Mouse (Mus musculus) heart, postnatal 0 days (tissue): Measurements from ENCODE around the gene Pkig. TPM values are rescaled to one million over a fixed set of nuclear protein-coding genes. Genes with fewer than 3 reads are reported as not detected.

Experiments
- ATAC-seq: fragments of 200-750 bp; cut with Nextera tagmentation; 2 replicates; pipeline ENCODE4 v1.8.0; 2017; ENCODE audit warnings: low read depth, moderate number of reproducible peaks, moderate library complexity; ENCODE audit not compliant: insufficient read depth
- DNase-seq: peaks from one replicate; pipeline ENCODE4 v3.0.0-alpha.2; 2016; ENCODE audit warnings: low spot score
- H3K27ac ChIP-seq: fragments of 300-500 bp; sonication (generic); 2 replicates; pipeline ENCODE4 v1.5.1; 2014; ENCODE audit warnings: low read depth, mild to moderate bottlenecking
- H3K27me3 ChIP-seq: fragments of 300-500 bp; sonication (generic); 2 replicates; pipeline ENCODE4 v1.6.1; 2014; ENCODE audit warnings: low read length, mixed read lengths; ENCODE audit not compliant: control insufficient read depth, insufficient read depth
- H3K36me3 ChIP-seq: fragments of 300-500 bp; sonication (generic); replicated peaks from 2 replicates; pipeline ENCODE4 v1.6.1; 2014; ENCODE audit warnings: low read length, mixed read lengths; ENCODE audit not compliant: control insufficient read depth, insufficient read depth
- H3K4me1 ChIP-seq: fragments of 300-500 bp; sonication (generic); 2 replicates; pipeline ENCODE4 v1.6.1; 2014; ENCODE audit warnings: antibody characterized with exemption; ENCODE audit not compliant: control insufficient read depth, insufficient read depth
- H3K4me2 ChIP-seq: fragments of 300-500 bp; sonication (generic); 2 replicates; pipeline ENCODE4 v1.6.1; 2014; ENCODE audit warnings: low read depth, mild to moderate bottlenecking, low read length, moderate library complexity
- H3K4me3 ChIP-seq: fragments of 300-500 bp; sonication (generic); 2 replicates; pipeline ENCODE4 v1.5.1; 2014; ENCODE audit warnings: low read depth, low read length
- H3K9ac ChIP-seq: fragments of 300-500 bp; sonication (generic); replicated peaks from 2 replicates; pipeline ENCODE4 v1.6.1; 2014; ENCODE audit warnings: low read depth, low read length, mixed read lengths
- H3K9me3 ChIP-seq: fragments of 300-500 bp; sonication (generic); replicated peaks from 2 replicates; pipeline ENCODE4 v1.6.1; 2016; ENCODE audit warnings: low read length; ENCODE audit not compliant: control insufficient read depth
- CTCF ChIP-seq: IDR thresholded peaks from 2 replicates; pipeline ENCODE4 v1.5.1; 2016; ENCODE audit warnings: antibody characterized with exemption, control low read depth, low read depth
- EP300 ChIP-seq: IDR thresholded peaks from 2 replicates; pipeline ENCODE4 v1.6.1; 2016; ENCODE audit warnings: antibody characterized with exemption, low read depth
- WGBS: fragments of 180-500 bp; shearing (Covaris S2); extraction: QIAGEN DNeasy Blood & Tissue Kit; methylation state at CpG from one replicate; pipeline ENCODE4 v1.1.7; 2014; 5-methylcytosine and 5-hydroxymethylcytosine counted together
- polyA plus RNA-seq: library from polyadenylated mRNA; unstranded; fragments of >200 nt; fragmentation: Nextera tagmentation; extraction: Ambion mirVana; gene quantifications from 2 replicates; pipeline ENCODE4 v1.2.1, GENCODE M21; 2015
- total RNA-seq: library from RNA; depleted of rRNA; stranded (reverse); fragments of >200 nt; gene quantifications from 2 replicates; pipeline ENCODE4 v1.2.3, GENCODE M21; 2014; ENCODE audit warnings: low replicate concordance

The Pkig gene
- total and polyA plus RNA-seq, 2 experiments from 2014 or later = 363 to 495 TPM

DNA sequence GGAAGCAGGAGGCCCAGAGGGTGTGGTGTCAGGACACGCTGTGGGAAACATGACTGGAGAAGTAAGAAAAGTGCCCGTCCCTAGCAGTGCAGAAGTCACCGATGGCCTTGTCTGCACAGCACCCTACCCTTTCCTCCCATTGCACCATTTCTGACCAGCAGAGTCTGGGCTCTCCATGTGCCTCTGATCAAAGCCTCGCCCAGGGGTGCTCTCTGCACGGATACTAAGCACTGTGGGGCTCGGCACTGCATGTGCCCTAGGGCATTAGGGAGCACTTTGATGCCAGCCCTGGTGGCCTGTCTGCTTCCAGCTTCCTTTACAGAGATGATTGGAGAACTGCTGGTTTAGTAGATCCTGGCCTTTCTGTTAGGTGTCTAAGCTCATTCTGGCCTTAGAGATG, 54.7 kb downstream of the Pkig start:
- H3K27ac ChIP-seq = peak overlapping the region; percentile 77
- 64% methylated on average over 6 of the region's 6 CpGs for WGBS
- DNase-seq (no peak), ATAC-seq (no peak)
- no peak overlapping the region for H3K9ac ChIP-seq
- no peaks in the 10 kb centered on the region for H3K9me3 ChIP-seq
- no peaks in the 10 kb centered on the region for H3K27me3 ChIP-seq
- no peak for TF ChIP-seq CTCF
- no peak for TF ChIP-seq EP300
- H3K4me1 ChIP-seq = peaks cover 56% of the 10 kb centered on the region
- no peak overlapping the region for H3K4me3 ChIP-seq
- H3K4me2 ChIP-seq = no peak overlapping the region
- peaks cover 3% of the 10 kb centered on the region; the same call in 1 of the 2 replicates for H3K36me3 ChIP-seq

DNA sequence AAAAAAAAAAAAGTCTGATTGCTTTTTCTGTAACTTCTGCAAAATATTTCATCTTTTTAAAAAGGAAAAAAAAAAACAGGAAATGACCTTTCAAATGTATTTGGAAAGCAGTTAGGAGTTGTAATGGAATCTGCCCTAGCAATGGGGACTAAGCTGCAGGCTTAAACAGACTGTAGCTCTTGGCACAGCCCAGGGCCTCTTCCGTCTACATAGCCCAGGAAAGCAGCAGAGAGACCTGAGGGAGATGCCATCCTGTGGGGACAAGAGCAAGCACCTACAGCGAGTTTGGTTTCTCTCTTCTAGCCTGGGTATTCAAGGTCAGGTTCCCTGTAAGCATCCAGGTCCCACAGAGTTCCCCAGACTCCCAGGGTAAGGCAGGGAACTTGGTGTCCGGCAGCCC, 55.2 kb downstream of the Pkig start:
- Histone ChIP-seq H3K9me3 (no peaks in the 10 kb centered on the region), H3K36me3 (peaks cover 3% of the 10 kb centered on the region; the same call in 1 of the 2 replicates), H3K27ac (peak overlapping the region; percentile 54; the same call in 1 of the 2 replicates), H3K9ac (no peak overlapping the region), H3K27me3 (no peaks in the 10 kb centered on the region), H3K4me3 (no peak overlapping the region), H3K4me2 (no peak overlapping the region), H3K4me1 (peaks cover 52% of the 10 kb centered on the region)
- ATAC-seq (no peak), DNase-seq (peak; percentile 43)
- WGBS = 60% methylated on average over 3 of the region's 3 CpGs
- TF ChIP-seq EP300 (no peak), CTCF (no peak)

DNA sequence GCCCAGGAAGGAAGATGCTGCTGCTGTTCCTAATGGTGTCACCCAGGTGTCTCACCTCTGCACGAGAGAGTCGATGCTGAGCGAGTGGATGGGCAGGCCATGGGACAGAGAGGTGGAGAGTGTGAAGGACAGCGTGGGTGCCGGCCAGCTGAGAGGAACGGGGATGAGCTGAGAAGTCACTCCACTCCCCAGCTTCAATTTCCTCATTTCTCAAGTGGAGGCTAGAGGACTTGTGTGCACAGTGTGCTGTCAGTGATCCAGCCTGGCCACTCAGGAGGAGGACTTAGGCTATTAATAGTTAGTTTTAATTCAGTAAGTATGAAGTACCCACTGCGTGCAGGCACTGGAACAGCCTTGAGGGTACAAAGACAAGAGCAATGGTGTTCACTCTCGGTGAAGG, 58.3 kb downstream of the Pkig start:
- H3K9me3 ChIP-seq = no peaks in the 10 kb centered on the region
- no peak overlapping the region for H3K4me3 ChIP-seq
- peaks cover 37% of the 10 kb centered on the region for H3K4me1 ChIP-seq
- TF ChIP-seq CTCF = no peak
- TF ChIP-seq EP300 = no peak
- WGBS = 31% methylated on average over 8 of the region's 8 CpGs
- DNase-seq (peak; percentile 72), ATAC-seq (peak; percentile 33)
- peak overlapping the region; percentile 75 for H3K27ac ChIP-seq
- peak overlapping the region; percentile 25; the same call in 1 of the 2 replicates for H3K4me2 ChIP-seq
- no peak overlapping the region for H3K9ac ChIP-seq
- peaks cover 10% of the 10 kb centered on the region for H3K36me3 ChIP-seq
- H3K27me3 ChIP-seq = no peaks in the 10 kb centered on the region

DNA sequence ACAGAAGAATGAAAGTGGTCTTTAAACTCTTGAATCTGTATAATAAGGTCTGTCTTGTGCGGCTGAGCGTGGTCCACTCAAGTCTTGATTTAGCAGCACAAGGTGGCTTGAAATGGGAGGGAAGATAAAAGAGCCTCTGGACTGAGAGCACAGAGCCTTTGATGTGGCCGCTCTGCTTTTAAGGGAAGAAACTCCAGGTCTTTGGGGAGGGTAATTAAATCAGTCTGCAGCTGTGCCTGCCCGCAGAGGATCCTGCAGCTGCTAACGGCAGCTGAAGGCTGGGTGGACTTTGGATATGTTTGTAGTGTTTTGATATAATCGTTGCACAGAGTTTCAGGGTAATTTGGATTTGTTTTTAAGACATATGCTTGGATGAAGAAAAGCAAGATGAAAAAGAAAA, 58.7 kb downstream of the Pkig start:
- Histone ChIP-seq H3K4me1 (peaks cover 35% of the 10 kb centered on the region), H3K4me3 (no peak overlapping the region), H3K9me3 (no peaks in the 10 kb centered on the region), H3K36me3 (peaks cover 11% of the 10 kb centered on the region), H3K4me2 (peak overlapping the region; percentile 25; the same call in 1 of the 2 replicates), H3K27ac (peak overlapping the region; percentile 75), H3K9ac (no peak overlapping the region), H3K27me3 (no peaks in the 10 kb centered on the region)
- no peak for ATAC-seq
- TF ChIP-seq CTCF = no peak
- no peak for TF ChIP-seq EP300
- no peak for DNase-seq
- 25% methylated on average over 6 of the region's 6 CpGs for WGBS

DNA sequence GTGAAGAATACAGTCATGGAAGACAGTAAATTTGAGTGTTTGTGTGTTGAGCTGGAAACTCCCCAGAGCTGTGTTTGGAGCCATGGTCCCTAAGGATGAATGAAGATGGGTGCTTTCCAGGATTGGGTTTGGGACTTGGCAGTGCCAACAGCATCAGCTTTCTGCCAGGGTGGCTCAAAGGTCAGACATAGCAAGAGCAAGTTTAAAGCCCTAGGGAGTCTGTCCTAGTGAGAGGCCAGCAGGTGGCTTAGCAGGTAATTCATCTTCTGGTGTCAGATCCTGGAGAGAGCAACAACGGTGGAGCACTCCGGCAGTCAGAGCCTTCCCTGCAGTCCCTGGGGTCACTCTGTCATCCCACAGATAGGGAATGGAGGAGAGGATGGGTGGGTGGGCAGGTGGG, 60.3 kb downstream of the Pkig start:
- 0 out of 2 replicates have a peak overlapping the region, but pooled peaks have one; percentile 21 for H3K9ac ChIP-seq
- ATAC-seq = no peak
- no peak overlapping the region for H3K4me2 ChIP-seq
- no peak for TF ChIP-seq EP300
- TF ChIP-seq CTCF = no peak
- H3K4me3 ChIP-seq = no peak overlapping the region
- whole genome bisulfite sequencing = 22% methylated on average over 2 of the region's 2 CpGs
- H3K4me1 ChIP-seq = peaks cover 21% of the 10 kb centered on the region; the same call in 1 of the 2 replicates
- no peaks in the 10 kb centered on the region for H3K9me3 ChIP-seq
- no peaks in the 10 kb centered on the region for H3K27me3 ChIP-seq
- peak overlapping the region; percentile 65 for H3K27ac ChIP-seq
- H3K36me3 ChIP-seq = peaks cover 26% of the 10 kb centered on the region
- no peak for DNase-seq
